Mouse (Mus musculus) layer of hippocampus, postnatal 14 days (tissue): Measurements from ENCODE around the gene 1700029I15Rik. TPM values are rescaled to one million over a fixed set of nuclear protein-coding genes. Genes with fewer than 3 reads are reported as not detected.
A peak's percentile ranks its signal among the peaks of the same experiment; 100 is the strongest.

Experiments
- DNase-seq, 2 experiments: peaks; one replicate each; pipeline ENCODE4 v3.0.0; 2021 to 2022; ENCODE audit warnings: low spot score in 2 of 2, mixed read lengths in 1 of 2
- long read RNA-seq, 2 experiments: library from polyadenylated mRNA; stranded (forward); transcript quantifications; one replicate each; pipeline ENCODE4 v2.0.0; 2021
- total RNA-seq, 2 experiments: library from RNA; stranded (reverse); gene quantifications; 2 replicates each; pipeline ENCODE4 v1.2.3; 2021

1700029I15Rik gene
- 1 to 10 TPM; 4.5 to 5.4 TPM for total RNA-seq
- long read RNA-seq, experiment 1, partial matches to known transcripts: 0 of 1 reads
- long read RNA-seq, experiment 1, other reads (novel, unspliced or antisense): 0 of 1 reads
- long read RNA-seq, experiment 2, partial matches to known transcripts: 0 of 2 reads
- long read RNA-seq, experiment 2, other reads (novel, unspliced or antisense): 0 of 2 reads

- DNase-seq: no peak
Measured at GRCm38 (mm10) chr2:92381901-92382588, at the start of gene 1700029I15Rik. Gene 1700029I15Rik, plus strand, starts transcription at chr2:92382538.

DNA sequence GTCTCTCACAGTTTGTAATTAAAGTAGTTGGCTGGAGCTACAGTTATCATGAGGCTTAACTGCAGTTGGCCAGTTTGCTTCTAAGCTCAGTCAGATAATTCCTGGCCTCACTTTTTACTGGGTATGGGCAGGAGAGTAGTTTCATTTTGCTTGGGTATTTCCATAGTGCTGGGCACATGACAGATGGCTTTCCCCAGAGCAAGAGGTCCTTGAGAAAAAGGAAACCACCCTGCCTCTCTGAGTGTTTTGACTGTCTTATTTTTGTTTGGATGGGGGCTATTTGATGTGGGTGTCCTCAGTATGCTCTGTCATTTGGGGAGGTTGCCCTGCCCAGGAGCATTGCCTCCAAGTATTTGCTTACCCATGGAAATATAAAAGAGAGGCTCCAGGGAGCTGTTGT lies 39.9 kb upstream of the 1700029I15Rik start:
- no peak for DNase-seq

- no peak for DNase-seq
Measured at GRCm38 (mm10) chr2:92347191-92347590, 35.1 kb upstream of the 1700029I15Rik start.

GRCm38 (mm10) chr2:92349589-92350425 lies 32.5 kb upstream of the 1700029I15Rik start:
- DNase-seq: peak in 1 of 2 experiments; percentile 43

GRCm38 (mm10) chr2:92350686-92351085 lies 31.7 kb upstream of the 1700029I15Rik start:
- DNase-seq: no peak

- no peak for DNase-seq
Measured at GRCm38 (mm10) chr2:92353402-92353801, 28.9 kb upstream of the 1700029I15Rik start.

- no peak for DNase-seq
Measured at GRCm38 (mm10) chr2:92354224-92354623, 28.1 kb upstream of the 1700029I15Rik start.

DNA sequence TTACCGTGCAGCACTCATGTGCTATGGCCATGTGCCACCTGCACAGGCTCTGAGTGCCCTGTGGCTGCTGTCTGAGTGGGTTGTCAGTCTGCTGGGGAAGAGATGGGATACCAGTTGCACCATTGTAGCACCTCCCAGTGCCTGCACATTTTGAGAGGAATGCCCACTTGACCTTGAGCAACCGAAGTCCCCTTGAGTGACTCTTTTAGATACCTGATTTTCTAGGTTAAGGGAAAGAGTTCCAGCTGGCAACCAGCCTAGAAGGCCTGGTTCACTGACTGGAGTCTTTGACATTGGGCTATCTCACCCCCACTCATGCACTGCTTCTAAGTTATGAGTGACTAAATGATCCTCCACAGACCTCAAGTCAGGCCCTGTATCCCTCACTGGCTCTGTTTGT lies 23.0 kb upstream of the 1700029I15Rik start:
- no peak for DNase-seq

- DNase-seq: no peak
Measured at GRCm38 (mm10) chr2:92360186-92360823, 22.0 kb upstream of the 1700029I15Rik start.

- DNase-seq: no peak
Measured at GRCm38 (mm10) chr2:92360893-92361292, 21.4 kb upstream of the 1700029I15Rik start.

- DNase-seq: no peak
Measured at GRCm38 (mm10) chr2:92361795-92362194, 20.5 kb upstream of the 1700029I15Rik start.

DNA sequence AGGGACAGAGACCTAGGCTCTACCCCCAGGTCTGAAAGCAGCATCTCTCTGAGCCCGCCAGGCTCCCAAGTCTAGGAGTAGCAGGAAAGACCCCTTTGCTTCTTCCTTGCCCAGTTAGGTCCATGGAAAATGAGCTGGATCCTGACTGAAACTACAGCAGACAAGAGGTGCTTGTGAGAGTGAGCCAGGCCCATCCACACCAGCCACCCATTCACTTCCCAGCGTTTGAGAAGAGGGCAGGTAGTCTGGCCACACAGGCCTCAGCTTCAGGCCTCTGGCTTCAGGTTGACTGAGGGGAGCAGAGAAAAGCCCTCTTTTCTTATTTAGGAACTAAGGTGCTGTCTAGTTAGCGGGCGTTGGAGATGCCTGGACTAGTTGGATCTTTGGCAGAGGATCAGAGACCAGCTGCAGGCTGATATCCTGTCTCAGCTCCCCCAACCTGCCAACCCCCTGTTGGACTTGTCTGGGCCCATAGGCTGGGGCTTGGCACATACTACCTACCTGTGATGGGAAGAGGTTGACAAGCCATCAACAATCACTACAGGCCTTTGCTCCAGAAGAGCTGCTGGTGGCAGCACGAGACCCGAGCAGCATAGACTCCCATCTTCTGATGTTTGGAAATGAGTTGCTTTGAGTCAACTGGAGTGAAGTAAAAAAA lies 19.6 kb upstream of the 1700029I15Rik start:
- no peak for DNase-seq

- no peak for DNase-seq
Measured at GRCm38 (mm10) chr2:92364086-92364485, 18.3 kb upstream of the 1700029I15Rik start.

- DNase-seq: no peak
Measured at GRCm38 (mm10) chr2:92365568-92365967, 16.8 kb upstream of the 1700029I15Rik start.

- DNase-seq: no peak
Measured at GRCm38 (mm10) chr2:92367383-92368029, 14.8 kb upstream of the 1700029I15Rik start.

- no peak for DNase-seq
Measured at GRCm38 (mm10) chr2:92370375-92370774, 12.0 kb upstream of the 1700029I15Rik start.

DNA sequence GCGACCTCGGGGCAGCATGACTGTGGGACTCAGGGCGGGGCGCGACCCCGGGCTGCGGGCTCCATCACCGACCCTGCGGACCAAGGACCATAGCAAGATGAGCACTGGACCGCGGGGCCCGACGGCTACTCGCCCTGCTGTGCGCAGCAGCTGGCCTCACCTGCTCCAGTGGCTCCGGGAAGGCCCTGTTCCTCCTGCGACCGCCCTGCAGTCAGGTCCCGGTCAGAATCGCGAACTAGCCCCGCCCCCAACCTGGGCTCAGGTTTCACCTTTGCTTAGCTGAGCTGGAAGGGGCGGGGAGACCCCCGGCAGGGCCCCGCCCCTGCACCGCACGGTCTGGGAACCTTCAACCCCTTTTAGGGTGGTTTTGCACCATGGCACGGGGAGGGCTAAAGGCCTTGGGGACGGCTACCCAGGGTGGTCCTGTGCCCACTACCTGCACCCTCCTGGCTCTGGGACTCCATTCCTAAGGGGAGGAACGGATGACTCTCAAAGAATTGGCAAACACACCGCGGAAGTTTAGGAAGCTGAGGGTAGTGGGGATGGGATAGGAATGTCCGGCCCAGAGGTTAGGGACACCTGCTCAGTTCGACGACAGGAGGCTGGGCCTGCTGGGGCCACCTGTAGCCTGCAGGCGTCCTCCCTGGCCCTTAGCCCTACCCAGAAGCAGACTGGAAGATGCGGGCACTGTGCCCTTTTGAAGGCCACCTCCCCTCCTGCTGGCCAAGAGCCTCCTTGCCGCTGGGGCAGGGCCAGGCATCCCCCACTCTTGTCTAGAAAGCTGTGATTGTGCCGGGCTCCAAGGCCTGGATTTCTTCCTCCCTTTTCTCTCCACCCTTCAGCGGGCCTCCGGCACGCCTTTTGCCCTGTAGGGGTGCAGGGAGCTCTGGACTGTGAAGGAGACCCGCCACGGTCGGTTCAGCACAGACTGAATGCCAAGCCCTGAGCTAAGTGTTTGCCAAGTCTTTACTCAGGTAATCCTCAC lies 11.2 kb upstream of the 1700029I15Rik start:
- no peak for DNase-seq

GRCm38 (mm10) chr2:92371971-92372690 lies 10.2 kb upstream of the 1700029I15Rik start:
- no peak for DNase-seq
